Mouse (Mus musculus): ENCODE measurements around the gene Popdc2.

The Popdc2 gene

DNA sequence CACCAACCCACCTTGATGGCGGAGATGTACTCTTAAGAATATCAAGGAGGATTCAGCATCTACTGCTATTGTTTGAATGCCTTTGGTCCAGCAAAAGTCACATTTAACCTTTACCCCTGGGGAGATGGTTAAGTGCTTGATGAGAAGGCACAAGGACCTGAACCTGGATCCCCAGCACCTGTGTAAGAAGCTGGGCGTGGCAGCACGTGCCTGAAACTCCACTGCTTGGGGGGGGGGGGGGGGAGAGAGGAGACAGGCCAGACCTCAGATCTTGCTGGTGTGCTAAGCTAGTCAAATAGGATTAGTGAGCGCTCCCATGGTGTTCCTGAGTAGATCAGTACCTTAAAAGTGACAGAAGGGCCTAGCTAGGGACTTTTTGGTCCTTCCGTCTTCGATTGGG lies 39.5 kb downstream of the Popdc2 start:
- ChIA-PET POLR2A (interaction anchor here in 2 of 4 experiments (0.6 to 1.5 kb wide), 7 partner anchors 9 to 157 kb away, joined by 3 to 7 read pairs (median 4); partner anchors contain the start of gene Tmem39a (in 1 of the 2)), CTCF (no interaction called here)

DNA sequence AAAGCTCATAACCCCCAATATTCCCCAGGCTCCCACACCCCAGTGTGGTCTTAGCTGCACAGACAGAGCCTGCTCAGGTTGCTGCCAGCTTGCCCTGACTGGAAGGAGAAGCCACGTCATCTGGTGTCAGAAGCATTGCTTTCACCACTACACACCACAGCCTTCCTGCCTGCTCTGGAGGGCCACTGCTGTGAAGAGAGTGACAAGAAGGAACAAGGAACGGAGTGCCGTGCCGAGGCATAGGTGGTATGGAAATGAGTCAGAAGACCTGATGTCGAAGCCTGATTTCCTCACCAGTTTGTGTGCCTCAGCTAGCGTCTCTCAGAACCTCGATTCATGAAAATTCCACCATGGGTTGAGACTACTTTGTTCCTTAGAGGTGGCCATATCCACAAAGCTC lies 41.6 kb downstream of the Popdc2 start:
- CTCF ChIA-PET: no interaction called here

DNA sequence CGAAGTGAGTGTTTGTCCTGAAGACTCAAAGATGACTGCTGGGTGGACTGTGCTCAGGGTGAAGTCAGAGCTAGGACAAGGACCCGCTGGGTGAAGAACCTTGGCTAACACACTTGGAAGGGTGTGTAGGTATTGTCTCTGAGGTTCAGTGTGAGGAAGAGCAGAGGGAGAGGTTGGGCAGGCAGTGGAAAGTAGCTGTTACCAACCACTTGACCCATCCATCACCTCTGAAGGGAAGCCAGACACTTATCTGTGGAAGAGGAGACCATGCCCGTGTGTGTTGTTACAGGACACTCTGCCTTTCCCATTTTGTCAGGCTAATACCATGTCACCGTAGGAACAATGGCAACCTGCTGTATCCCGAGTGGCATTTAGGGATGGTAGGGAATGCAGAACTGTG lies 44.3 kb downstream of the Popdc2 start:
- ChIA-PET POLR2A (interaction anchor here in 3 of 4 experiments (0.7 to 6.7 kb wide), 52 partner anchors 9 to 318 kb away, joined by 3 to 104 read pairs (median 6); partner anchors contain the start of genes Adprh (in 3 of the 3), Cox17 (in 2 of the 3), Gm21987 (in 2 of the 3) and Maats1 (in 2 of the 3)), CTCF (interaction anchor here in 2 of 4 experiments (0.6 to 1.4 kb wide), 2 partner anchors 61 to 77 kb away, joined by 3 read pairs; no protein-coding TSS in a partner anchor)

More for the DNA sequence above, 41.6 kb downstream of the Popdc2 start:
- POLR2A ChIA-PET: interaction anchor here in 2 of 4 experiments (0.5 to 6.7 kb wide), 9 partner anchors 8 to 450 kb away, joined by 3 to 104 read pairs (median 3); no protein-coding TSS in a partner anchor

DNA sequence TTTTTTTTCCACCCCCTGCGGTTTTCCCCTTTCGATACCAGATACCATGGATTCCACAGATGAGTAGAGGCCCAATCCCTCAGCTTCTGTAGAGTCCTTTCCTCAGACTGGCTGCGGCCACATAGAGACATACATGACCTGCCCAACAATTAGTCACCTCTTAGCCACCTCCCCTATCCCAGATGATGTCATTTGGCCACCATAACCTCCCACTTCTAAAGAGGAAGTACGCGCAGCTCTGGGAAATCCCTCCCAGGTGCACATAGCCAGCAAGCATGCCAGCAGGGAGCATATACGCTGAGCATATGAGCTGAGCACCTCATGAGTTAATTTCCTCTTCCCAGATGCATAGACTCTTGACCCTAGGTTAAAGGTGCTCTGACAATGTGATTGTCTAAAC lies 44.7 kb downstream of the Popdc2 start:
- ChIA-PET POLR2A (interaction anchor here (0.5 to 6.7 kb wide), 66 partner anchors 8 to 318 kb away, joined by 3 to 104 read pairs (median 5); partner anchors contain the start of genes Adprh (in 3 of the 4), Cox17 (in 2 of the 4), Gm21987 (in 2 of the 4) and Maats1 (in 2 of the 4)), CTCF (interaction anchor here (0.6 to 1.4 kb wide), 5 partner anchors 12 to 493 kb away, joined by 3 to 5 read pairs (median 3); no protein-coding TSS in a partner anchor)

DNA sequence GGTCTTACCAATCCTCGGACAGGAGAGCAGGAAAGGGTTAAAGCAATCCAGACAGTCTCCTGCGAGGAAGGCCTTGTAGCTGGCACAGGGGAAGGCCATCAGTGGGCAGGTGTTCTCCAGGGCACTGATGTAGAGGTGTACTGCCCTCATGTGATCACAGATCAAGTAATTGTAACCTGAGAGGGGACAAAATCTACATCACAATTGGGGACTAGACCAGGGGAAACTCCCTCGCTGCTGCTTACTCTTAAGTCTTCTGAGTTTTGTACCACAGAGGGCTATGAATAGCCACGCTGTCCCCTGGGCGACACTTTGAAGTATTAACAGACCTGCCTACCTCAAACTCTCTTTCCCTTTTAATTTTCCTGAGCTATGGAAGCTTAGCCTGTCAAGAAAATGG lies 45.6 kb downstream of the Popdc2 start:
- CTCF ChIA-PET: interaction anchor here in 3 of 4 experiments (0.6 to 1.4 kb wide), 5 partner anchors 13 to 134 kb away, joined by 3 to 6 read pairs (median 4); no protein-coding TSS in a partner anchor
- POLR2A ChIA-PET: interaction anchor here (0.6 to 6.7 kb wide), 63 partner anchors 7 to 319 kb away, joined by 3 to 104 read pairs (median 4); partner anchors contain the start of genes Adprh (in 2 of the 4), Pla1a (in 2 of the 4), Cd80 (in 1 of the 4) and Gsk3b (in 1 of the 4)

DNA sequence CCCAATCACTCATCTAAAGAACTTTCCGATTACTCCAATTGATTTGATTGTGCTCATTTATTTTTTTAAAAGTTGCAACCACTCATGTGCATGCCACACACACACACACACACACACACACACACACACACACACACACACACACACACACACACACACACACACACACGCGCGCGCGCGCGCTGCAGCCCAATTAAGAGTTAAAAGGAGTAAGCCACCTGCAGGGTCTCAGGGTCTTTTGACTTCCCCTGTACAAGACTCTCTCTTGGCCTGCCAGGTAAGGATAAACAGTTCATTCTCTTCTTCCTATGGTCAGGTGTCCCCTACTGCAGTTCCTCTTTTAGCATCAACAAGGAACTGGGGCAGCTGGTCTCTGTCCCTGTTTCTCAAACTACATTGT lies 46.4 kb downstream of the Popdc2 start:
- POLR2A ChIA-PET: interaction anchor here in 3 of 4 experiments (0.9 to 6.7 kb wide), 25 partner anchors 8 to 320 kb away, joined by 3 to 104 read pairs (median 11); partner anchors contain the start of genes Adprh (in 2 of the 3), Gsk3b (in 1 of the 3), Pla1a (in 1 of the 3) and Tmem39a (in 1 of the 3)
- CTCF ChIA-PET: interaction anchor here in 1 of 4 experiments (0.7 kb wide), 1 partner anchor 37 kb away, joined by 6 read pairs; no protein-coding TSS in a partner anchor

DNA sequence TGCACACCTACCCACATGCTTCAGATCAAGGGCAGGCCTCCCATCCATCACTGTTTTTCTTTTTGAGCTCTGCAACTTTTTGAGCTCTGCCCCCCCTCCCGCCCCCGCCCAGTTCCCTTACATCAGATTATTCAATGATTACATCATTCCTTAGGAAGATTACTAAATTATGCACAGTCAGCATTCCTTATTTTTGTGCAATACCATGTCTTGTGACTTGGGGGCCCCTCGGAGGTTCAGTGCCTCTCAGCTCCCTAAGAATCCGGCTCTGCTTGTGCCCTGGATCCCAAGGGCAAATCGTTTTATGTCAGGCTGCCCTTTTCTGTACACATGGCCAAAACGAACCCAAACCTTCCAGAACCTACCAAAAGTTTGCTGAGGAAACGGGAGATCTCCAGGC lies 52.9 kb downstream of the Popdc2 start:
- CTCF ChIA-PET: interaction anchor here in 1 of 4 experiments (1.4 kb wide), 1 partner anchor 15 kb away, joined by 3 read pairs; no protein-coding TSS in a partner anchor
- POLR2A ChIA-PET: interaction anchor here in 3 of 4 experiments (0.6 to 3.8 kb wide), 34 partner anchors 8 to 86 kb away, joined by 3 to 41 read pairs (median 4); partner anchors contain the start of genes Pla1a (in 2 of the 3) and Adprh (in 1 of the 3)

DNA sequence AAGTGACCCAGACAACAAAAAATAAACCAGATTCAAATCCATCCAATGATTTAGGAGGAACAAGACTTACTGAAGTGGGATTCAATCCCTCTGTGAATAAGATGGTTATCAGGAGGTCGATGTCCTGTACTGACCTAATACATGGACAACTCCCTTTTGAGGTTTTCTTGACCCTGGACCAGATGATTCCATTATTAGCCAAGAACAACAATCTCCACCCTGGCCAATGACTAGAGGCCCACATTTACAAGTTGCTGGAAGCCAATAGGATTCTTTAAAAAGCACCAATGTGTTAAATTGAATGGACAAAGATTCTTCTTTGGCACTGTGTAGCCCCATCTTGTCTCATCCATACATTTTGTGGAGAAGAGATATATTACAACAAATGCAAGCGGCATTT lies 63.4 kb downstream of the Popdc2 start:
- POLR2A ChIA-PET: interaction anchor here in 2 of 4 experiments (0.6 to 2.9 kb wide), 6 partner anchors 8 to 337 kb away, joined by 3 to 12 read pairs (median 4); partner anchors contain the start of genes Gsk3b (in 1 of the 2) and Pla1a (in 1 of the 2)
- CTCF ChIA-PET: no interaction called here

DNA sequence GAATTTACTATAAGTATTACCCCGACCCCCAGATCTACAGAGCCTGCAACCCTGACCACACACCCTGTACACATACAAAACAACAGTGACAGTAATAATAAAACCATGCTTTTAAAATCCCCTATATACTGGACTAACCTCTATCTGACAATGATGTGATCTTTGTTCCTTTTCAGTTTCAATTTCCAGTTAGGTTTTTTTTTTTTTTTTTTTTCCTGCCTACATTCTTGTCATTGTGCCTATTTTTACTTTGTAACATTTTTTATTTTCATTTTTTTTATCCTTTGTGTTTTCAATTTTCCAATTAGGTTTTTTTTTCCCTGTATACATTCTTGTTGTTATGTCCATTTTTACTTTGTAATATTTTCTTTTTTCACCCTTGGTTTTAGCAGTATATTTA lies 63.8 kb downstream of the Popdc2 start:
- ChIA-PET POLR2A (interaction anchor here in 2 of 4 experiments (0.6 to 5.6 kb wide), 2 partner anchors 10 to 109 kb away, joined by 3 to 41 read pairs; no protein-coding TSS in a partner anchor), CTCF (no interaction called here)

All from embryonic stem cell, embryonic (primary cell).